Mouse (Mus musculus) kidney, postnatal 14 days (tissue): ENCODE results near the gene Itpr2.

ENCODE experiments used
- DNase-seq: peaks from one replicate; pipeline ENCODE4 v3.0.0; 2022; ENCODE audit warnings: mixed read lengths

The Itpr2 gene

DNA sequence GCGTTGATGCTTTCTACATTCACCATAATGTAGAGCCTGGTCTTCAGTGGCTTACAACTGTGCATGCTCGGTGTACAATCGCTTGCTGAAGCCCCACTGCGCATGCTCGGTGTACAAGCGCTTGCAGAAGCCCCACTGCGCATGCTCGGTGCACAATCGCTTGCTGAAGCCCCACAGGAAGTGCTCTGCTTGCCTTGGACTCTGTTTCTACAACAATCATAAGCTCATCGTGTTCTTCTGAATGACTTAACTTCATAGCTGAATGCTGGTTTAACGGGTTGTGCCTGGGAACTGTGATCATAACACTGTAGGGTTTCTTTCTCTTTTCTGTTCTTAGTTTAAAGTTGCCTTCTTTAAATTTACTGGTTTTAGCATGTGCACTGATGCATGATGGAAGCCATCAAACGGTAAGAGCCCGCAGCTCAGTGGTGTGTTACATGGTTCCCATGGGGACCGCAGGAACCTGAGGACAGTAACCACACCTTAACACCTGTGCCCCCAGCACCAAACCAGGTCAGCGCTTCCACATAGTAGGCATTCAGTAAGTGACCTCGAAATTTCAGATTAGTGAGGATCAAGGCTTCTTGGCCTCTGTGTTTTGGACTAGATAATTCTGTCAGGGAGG lies 90.5 kb downstream of the Itpr2 start:
- no peak for DNase-seq

DNA sequence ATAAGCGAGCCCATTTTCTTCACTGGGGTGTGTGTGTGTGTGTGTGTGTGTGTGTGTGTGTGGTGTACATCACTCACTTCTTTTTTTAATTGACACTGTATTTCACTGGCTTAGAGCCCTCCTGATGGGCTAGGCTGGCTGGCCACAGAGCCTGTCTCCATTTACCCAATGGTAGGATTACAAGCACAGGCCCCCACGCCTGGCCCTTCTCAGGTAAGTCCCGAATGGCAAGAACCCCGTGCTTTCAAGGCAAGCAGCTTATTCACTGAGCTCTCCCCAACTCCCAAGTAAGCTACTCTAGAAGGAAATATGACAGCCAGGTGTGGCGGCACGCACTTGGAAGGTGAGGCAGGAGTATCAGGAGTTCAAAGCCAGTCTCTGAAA lies 91.6 kb downstream of the Itpr2 start:
- DNase-seq, result no peak

DNA sequence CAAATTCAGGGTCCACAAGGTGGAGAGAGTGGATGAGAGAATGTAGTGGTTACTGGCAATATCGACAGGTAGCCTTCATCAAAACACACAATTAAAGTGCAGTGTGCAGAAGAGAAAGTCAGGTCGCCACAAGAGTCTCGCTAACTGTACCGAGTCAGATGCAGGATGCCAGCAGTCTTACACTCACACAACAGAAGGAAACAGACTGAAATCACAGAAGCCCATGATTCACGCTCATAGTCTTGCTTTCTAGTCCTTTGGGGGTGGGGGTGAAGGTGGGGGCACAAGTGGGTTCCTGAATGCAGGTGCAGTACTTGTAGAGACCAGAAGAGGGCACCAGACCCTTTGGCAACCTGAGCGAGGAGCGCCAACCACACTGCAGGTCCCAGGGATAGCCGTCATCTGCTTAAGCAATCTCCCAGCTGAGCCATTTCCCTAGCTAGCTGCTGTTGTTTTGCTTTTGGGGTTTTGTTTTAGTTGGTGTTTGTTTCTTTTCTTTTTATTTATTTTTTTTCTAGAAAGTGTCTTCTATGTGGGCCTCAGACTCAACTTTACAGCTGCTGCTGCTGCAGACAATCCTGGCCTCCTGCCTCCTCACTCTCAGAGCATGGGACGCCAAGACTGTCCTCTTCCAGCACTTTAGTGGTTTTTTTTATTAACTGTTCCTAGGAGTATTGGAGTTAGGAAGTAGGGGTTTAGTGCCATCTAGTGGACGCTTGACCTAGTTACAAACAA lies 92.2 kb downstream of the Itpr2 start:
- DNase-seq, result peak; percentile 81

DNA sequence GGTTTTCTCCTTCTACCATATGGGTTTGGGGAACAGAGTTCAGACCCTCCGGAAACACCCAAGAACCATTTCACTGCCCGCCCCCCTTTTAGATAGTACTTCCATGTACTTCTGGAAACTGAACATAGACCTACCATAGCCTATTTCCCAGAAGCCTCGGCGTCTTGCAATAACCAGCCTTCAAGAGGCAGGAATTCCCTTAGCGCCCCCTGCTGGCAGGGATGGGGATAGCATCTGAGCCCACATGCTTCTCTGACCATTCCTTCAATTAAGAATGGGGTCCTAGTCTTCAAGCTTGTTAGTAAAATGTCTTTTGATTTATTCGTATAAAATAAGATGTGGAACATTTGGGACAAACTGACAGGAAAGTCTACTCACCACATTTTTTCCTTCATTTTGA lies 96.6 kb downstream of the Itpr2 start:
- DNase-seq, result peak; percentile 16

DNA sequence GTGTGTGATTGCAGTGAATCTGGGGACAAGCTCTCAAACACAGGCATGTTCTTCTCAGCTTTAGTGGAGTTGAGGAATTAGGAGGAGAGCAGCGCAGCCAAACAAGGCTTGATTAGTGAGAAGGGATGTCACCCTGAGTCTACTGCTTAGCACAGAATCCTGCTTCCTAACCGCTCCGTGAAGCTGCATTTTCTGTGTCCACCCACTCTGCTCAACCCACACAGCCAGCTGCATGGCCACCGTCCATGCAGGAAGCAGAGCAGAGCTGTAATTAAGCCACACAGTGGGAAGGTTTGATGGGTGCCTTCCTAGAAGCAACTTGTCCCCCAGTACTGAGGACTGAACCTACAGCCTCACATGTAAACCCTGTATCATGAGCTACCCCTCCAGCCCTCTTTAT lies 97.1 kb downstream of the Itpr2 start:
- DNase-seq, result no peak

DNA sequence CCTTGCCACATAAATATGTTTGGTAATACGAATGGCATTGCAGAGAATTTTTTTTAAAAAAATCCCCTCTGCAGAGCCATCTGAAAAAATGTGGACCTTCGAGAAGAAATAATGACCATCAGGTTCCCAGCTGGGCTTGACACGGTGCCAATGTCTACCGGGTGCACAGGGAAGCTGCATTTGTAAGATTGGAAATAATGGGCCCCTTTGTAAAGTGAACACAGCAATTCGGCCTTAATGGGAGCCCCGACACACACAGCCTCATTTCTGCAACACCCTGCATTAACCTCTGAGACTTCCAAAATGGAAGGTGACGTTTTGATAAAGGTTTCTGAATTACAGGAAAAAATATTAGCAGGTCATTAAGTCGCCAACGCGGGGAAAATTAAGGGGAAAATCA lies 97.9 kb downstream of the Itpr2 start:
- DNase-seq, result no peak

DNA sequence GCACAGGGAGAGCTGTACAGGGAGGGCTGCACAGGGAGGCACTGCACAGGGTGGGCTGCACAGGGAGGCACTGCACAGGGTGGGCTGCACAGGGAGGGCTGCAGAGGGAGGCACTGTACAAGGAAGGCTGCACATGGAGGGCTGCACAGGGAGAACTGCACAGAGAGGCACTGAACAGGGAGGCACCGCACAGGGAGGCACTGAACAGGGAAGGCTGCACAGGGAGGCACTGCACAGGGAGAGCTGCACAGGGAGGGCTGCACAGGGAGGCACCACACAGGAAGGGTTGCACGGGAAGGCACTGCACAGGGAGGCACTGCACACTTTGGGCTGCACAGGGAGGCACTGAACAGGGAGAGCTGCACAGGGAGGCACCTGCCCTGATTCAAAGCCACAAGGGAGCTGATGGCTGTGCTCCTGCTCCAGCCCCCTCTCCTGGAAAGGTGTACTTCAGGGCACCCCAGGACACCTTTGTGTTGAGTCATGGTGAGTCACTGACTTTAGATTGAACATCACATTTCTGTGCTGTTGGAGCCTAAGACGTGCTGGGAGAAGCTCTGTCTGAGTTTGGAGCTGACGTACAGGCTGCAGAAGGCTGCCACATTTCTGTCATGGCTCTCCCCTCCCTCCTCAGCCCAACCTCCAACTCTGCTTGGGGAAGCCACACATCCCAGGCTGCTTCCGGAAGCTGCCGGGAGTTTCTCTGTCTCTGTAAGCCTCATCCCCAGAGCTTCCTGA lies 98.9 kb downstream of the Itpr2 start:
- DNase-seq, result no peak

DNA sequence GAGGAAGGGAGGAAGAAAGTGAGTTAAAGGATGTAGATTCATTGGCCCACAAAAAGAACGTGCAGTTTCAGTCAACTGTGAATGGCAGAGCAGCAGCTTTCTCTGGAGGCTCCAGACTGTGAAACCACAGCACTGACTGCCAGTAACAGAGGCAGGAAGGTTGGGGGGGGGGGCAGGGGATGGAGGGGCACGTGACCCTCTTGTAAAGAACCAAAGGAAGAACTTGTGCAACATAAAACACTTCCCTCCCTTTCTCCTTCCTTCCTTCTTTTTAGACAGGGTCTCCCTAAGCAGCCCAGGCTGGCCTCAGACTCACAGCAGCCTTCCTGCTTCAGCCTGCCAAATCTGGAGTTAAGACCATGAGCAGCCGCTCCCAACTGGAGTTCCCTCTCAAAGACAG lies 104.2 kb downstream of the Itpr2 start:
- no peak for DNase-seq

DNA sequence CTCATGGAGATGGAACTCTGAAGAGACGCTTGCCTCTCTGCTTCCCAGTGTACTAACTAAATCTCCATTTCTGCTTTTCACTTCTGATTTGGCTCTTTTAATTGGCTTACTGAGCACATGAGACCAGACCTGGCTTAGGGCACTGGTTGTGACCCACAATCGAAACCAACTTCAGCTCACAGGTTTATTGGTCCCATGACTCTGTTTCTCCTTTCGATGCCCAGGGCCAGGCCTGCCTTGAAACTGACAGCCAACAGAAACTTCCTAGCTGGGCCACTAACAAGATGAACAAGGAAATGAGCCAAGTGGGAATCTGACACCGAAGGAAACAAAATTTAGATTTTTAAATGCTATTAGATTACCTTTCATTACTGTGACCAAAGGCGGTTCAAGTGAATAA lies 105.8 kb downstream of the Itpr2 start:
- no peak for DNase-seq

DNA sequence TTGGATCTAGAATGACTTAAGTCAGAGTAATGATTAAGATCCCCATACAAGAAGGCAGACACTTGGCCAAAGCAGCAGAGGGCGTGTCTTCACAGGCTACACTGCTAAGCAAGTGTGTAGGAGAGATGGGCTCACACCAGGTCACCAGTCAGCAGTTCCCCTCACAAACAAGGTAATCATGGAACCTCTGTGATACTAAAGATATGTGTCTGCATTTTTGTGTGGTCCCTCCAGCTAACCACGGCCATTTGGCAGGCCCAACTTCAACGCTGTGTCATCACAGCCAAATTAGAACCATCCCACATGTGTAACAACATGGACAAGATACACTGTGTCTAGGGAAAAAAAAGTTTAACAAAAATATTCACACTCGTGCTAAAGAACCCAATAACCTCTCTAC lies 106.4 kb downstream of the Itpr2 start:
- no peak for DNase-seq

DNA sequence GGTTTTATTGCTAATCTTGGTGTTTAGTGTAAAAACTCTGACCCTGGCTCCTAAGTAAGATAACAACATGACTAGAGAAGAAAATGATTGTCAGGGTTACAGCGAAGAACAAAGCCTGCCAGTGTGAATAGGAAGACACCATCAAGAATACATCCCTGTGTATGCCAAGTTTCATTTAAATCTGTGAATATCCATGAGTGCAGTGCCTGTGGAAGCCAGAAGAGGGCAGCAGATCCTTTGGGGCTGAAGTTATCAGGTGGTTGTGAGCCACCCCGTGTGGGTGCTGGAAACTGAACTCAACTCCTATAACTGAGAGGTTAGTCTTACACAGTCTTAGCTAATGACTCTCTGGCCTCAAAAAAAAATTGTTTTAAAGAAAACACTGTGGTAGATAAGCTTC lies 109.8 kb downstream of the Itpr2 start:
- DNase-seq, result no peak

DNA sequence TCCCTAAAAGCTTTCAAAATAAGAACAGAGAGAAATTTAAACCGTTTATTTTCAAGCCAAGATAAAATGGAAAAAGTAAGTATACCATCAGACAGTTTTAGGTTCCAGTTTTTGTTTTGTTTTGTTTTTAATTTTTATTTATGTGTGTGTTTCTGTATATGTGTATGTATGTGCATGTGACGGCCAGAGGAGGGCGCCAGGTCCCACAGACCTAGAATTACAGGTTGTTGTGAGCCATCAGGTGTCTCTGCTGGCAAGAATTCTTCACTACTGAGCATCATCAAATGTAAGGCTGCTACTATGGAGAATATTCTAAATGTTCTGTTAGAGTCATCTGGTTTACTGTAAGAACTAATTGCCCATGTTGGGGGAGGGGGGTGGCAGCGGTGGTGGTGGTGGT lies 111.9 kb downstream of the Itpr2 start:
- no peak for DNase-seq

DNA sequence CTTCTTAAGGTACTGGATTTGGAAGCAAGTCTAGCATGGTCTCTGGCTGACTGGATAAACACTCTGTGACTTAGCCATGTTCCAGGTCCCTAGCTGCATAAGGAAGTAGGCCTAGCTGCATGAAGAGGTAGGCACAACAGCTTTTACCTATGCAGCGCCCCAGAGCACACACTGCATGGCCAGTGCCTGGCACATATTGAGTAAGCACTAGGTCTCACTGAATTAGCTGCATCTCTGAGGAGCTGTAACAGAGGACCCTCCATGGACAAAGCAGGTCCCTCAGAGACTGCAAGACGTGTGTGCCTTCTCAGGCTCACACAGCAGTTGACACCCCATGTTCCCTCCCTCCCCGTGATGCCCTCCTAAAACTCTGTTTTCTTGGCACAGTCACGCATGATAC lies 114.0 kb downstream of the Itpr2 start:
- DNase-seq, result no peak

DNA sequence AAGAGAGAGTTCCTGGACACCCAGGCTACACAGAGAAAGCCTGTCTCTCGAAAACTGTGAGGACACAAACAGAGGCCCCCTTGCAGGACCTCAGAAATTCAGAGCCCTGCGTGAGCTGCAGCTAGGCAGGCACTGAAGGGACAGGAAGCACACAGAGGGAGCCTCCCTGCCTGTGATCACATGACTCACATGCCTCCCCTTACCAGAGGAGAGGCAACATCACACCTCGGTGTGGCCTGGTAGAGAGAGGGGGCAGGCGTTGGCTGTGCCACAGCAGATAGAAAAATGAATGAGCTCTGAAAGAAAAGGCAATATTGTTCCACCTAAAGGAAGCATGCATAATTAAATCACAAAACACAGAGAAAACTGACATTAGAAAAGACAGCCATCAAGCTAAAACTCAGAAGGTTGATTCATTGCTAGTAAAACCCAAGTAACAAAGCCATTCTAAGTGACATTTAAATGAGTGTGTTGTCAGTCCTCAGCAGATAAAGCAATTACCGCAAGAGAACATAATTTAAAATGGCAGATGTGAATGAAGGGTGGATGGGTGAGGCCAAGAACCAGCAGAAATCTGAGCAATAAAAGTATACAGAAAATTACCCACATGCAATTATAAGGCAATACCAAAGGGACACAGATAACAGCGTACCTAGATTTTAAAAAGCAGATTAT lies 114.8 kb downstream of the Itpr2 start:
- no peak for DNase-seq

DNA sequence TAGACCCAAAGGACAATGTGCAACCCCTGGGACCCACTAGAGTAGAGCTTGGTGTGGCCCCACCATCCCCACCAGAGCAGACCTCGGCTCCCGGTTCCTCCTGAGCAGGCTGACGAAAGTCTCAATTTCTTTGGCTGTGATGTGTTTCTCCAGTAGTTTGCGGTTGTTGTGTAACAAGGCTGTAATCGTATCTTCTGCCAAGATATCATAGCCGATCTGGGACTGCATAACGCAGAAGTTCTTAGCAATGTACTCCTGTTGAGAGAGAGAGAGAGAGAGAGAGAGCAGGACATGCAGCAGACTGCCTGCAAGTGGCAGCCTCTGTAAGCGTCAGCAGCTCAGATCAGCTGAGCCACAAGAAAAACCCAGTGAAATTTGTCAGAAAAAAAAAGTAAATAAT lies 122.8 kb downstream of the Itpr2 start:
- DNase-seq, result no peak

DNA sequence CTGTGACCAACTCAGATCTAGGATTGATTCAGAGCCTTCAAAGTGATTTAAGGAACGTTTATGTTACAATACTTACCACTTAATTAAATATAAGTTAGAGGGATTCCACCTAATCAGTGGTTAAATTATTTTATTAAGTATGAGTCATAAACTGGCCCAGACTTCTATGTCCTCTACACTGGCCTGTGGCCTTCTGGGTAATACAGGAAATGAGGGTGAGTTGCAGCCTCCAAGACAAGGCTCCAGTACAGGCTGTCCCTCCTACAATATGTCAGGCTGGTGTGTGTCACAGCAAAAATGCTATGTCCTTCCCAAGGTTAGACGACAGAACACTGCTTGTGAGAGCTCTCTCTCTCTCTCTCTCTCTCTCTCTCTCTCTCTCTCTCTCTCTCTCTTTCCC lies 130.5 kb downstream of the Itpr2 start:
- DNase-seq, result no peak

DNA sequence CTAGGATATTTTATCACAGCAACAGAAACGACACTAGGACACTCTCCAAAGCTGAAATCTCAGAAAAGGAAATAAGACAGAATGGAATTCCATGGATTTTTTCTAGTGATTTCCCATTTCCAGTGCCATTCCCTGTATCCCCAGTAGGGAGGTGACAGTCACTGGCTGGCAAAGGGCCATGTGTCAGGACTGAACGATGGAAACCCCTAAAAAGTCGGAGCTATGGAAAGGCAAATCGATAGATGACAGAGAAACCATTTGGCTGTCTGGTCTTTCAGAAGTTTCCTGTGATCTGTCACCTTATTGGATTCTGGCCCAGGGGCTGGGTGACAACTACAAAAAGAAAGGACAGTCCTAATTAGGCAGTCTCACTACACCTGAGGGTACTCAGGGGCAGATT lies 135.8 kb downstream of the Itpr2 start:
- no peak for DNase-seq

DNA sequence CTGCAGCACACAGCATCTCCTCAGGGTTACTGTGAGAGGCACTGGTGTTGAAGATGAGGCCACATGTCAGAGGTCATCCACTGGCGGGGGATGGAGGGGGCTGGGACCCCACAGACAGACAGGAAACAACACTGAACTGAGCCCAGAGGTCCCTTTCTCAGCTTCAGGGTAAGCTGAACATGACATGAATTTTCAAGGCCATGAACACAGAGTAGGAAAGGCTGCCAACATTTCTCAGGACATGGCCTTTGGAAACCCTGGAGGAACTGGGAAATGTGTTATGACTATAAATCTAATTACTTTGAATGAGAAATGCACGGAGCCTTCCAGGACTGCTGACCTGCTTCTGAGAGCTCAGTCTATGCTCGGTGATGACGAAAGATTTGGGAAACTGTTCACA lies 144.1 kb downstream of the Itpr2 start:
- DNase-seq, result peak; percentile 75

DNA sequence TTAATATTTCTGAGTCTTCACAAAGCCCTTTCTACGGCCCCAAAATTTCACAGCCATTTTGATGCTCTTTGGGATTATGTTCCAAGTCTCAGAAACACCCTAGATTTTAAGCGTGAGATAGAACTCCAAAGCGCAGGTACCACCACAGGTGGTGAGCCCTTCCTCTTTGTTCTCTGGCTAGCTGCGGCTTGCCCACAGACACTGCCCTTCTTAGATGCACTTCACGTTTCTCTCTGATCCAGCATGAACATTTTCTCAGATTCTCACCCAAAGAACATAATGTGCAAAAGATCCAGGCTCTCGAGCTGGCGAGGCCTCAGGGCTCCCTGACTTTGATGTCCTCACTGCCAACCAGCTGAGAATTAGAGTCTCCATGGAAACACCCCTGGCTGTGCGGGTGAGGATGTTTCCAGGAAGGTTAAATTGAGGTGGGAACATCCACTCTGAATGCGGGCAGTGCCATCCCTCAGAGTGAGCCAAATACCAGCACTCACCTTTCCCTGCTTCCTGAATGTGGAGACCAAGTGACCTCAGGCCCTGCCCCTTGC lies 149.7 kb downstream of the Itpr2 start:
- DNase-seq, result no peak

DNA sequence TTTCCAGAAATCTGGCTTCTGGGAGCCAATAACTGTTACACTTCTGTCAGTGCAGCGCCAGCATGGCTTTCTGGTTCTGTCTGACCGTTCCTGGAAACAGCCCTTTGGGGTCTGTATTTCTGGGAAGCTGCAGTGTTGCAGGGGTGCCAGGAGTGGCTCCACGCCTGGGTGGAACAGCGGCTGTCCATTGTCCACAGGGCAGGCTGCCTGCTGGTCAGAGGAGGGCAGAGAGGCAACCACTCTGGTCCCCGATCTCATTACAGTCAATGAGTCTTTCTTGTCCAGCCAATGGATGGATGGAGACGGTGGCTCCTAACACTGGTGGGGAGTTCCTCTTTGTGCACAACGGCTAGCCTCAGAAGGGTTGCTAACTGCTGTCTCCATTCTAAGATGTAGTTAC lies 150.2 kb downstream of the Itpr2 start:
- DNase-seq, result no peak

DNA sequence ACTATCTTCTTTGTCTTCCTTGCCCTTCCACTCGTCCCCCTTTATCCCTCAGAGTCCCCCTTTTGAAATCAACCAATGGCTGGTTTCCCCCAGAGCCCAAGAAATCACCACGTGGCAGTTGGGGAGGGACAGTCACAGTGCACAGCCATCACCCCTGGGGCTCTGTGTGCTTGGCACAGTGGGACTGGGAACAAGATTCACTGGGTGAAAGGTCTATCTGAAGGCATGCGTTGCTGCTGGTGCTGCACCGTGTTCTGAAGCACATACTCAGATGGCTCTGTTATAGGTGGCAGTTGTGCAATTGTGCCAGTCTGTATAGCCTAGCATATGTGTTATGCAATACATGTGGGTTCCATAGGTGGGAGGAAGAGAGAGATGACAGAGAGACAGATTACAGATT lies 154.5 kb downstream of the Itpr2 start:
- no peak for DNase-seq

DNA sequence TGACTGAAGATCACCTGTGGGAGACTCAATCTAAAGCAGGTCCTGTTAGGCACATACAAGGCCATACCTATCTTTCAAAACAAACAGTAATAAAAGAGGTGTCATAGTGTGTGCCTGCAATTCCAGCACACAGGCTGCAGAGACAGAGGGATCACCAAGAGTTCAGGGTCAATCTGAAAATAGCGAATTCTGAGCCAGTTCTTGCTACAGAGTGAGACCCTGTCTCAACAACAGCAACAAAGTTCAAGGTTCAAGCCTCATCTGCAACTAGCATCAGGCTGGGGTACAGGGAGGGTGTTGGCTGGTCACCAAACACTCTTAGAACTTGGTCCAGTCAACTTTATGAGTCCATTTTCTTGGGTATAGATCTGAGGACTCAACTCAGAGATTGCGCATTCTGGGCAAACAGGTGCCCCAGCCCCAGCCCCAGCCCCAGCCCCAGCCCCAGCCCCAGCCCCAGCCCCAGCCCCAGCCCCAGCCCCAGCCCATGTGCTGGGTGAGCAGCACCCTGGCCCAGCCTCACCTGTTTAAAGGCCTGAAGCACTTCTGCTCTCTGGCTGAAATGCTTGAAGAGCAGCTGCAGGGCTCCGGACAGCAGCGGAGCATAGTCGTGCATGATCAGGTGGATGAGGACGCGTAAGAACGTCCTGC lies 155.4 kb downstream of the Itpr2 start:
- DNase-seq, result no peak

DNA sequence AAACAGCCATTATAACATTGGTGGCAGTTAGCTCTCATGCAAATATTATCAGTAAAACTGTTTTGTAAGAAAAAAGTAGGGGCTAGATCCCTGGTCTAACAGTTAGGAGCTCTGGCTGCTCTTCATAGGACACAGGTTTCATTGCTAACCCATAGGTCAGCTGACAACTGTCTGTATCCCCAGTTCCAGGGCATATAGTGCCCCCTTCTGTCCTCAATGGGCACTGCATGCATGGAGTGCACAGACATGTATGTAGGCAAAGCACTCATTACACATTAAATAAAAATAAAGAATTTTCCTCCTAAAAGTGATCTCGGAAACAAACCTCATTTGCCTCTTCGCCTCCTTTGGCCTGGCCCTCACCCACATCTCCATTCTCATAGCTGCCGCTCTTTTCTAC lies 157.3 kb downstream of the Itpr2 start:
- peak; percentile 30 for DNase-seq
